Mouse (Mus musculus) cerebral cortex, adult 2 months (tissue): ENCODE measurements around the gene Ceacam1.

Experiments
- WGBS: fragments of 180-500 bp; shearing (Covaris S2); methylation state at CpG from one replicate; pipeline ENCODE4 v1.1.7; 2018; 5-methylcytosine and 5-hydroxymethylcytosine counted together

Gene Ceacam1

GRCm38 (mm10) chr7:25439978-25440815 is 37.2 kb downstream of the Ceacam1 start:
- WGBS = 88% methylated on average over 9 of the region's 9 CpGs

- WGBS = 70% methylated on average over 8 of the region's 8 CpGs
Measured at GRCm38 (mm10) chr7:25439124-25439822, 38.1 kb downstream of the Ceacam1 start.

DNA sequence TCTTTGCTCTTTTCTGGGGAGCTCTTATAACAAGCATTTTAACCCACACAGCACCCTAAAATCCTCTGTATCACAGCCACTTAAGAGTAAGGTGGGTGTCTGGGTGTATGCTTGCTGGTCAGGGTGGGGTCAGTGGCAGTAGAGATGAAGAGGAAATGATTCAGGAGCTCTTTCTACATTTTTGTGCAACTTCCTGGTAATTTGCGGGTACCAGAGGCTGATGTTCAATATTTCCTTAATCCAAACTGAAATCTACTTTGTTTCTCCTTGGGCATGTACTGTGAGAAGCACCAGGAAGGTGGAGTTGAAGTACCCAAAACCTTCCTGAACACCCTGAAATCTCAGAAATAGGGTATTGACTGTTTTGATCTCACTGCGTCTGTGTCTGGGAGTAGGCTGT is 40.7 kb downstream of the Ceacam1 start:
- WGBS = 75% methylated on average over 2 of the region's 2 CpGs

DNA sequence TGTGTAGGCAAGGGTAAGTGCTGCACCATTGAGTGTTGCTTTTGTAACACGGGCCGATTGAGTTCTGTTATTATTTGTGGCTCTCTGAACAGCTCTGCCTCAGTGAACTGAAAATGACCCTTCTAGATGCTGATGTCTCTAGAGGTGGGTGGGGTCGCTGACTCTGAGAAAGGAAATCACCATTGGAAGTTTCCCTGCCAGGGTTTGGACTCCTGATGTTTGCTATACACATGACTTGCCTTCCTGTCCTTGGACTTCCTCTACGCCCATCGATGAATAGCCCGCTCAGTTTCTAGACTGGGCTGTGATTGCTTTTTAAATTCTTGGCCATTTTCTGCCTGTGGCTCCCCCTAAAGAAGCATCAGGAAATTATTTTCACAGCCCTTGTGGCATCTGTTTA is 41.2 kb downstream of the Ceacam1 start:
- WGBS = 76% methylated on average over 6 of the region's 6 CpGs

DNA sequence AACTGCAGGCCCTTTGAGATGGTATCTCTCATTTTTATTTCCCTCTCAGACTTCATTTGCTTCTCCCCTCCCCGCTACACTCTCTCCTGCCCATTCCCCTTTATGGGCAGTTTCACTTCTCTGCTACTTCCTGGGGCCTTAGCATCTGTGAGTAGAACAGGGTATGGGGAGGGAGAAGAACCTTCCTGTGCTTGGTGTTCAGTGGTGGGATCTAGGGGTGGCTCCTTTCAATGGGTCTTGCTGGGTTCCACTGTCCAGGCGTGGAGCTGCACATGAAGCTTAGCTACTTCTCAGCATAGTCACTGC is 41.9 kb downstream of the Ceacam1 start:
- 89% methylated on average over 2 of the region's 2 CpGs for WGBS

DNA sequence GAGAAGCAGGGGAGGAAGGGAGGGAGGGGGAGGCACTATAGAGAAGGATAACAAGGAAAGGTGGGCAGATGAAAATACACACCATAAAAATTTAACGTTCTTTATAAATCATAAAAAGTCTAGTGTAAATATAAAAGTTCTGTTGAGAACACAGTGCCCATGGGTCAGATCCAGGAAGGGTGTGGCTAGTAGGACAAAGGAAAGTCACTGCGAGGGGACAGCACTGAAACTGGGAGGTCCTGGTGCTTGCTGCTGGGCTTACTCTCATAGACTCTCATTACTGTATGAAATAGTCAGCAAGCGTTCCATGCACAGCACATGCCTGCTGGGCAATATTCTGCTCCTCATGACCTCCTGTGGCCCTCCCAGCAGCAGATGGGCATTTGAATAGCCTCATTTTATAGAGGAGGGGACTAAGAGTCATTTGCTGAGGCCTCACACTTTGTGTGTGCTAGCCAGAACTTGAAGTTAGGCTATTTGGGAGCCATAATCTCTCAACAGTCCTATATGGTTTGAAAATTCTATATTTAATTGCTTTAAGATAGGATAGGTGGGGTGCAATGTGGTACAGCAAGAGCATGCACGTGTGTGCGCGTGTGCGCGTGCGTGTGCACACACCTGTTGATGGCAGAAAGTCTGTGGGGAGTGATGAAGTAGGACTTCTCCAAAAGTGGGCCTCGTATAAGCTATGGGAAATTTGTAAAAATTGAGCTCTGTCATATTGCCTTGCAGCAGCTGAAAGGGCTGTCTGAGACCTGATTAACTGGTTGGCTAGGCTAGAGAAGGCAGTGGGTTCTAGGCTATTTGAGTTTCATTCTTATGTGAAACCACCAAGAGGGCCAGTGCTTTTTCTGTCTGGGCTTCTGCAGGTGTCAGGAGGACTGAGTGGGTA is 42.5 kb downstream of the Ceacam1 start:
- 87% methylated on average over 10 of the region's 10 CpGs for WGBS

DNA sequence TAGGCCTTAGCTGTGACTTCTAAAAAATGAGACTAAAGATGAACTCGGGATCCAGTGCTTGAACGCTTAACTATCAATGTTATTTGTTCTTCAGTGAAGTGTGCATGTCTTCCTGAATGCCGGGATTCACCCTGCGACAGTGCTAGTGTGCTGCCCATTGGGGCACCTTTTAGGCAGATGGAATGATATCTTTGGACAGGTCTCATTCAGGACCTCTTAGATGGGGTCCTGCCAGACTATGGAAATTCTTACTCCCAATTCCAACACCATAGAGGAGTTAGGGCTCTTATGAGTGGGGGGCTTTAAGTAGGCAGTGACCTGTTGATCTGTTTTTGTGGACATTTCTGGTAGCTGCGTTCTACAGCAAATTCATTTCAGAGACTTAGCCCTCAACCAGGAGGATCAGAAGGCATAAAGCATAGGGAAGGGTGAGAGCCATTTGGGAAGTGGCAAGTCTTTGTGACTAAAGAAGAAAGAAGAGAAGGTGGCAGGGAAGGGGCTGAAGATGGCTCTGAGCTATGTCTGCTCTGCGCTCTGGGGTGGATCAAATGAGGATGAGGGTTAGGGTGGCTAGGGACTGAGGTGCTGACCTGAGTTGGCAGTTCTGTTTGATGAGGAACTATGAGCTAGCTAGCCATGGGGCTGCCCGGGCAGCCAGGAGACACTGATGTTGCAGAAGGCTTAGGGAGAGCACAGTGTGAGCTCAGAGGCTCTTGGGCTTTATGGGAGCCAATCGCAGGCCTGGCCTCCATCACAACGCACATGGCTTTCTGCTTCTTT is 43.4 kb downstream of the Ceacam1 start:
- WGBS = 88% methylated on average over 9 of the region's 9 CpGs

- 35% methylated on average over 5 of the region's 5 CpGs for WGBS
Measured at GRCm38 (mm10) chr7:25433007-25433541, 44.3 kb downstream of the Ceacam1 start.

DNA sequence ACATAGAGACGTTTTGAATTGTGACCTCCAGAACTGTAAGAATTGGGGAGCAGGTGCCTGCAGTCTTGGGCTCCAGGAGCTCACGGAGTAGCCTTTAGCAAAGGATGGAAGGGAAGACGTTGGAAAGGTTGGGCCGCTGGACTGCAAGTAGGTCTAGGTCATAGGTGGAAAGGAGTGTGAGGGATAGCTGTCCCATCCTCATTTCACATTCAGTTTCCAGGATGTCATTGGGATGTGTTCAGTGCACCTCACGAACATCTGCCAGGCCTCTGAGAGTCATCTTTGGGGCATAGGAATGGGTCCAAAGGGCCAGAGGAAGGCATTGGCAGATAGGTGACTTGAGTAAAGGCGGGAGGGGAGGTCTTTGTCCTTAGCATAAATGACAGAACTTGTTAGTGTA is 45.0 kb downstream of the Ceacam1 start:
- 91% methylated on average over 6 of the region's 6 CpGs for WGBS

DNA sequence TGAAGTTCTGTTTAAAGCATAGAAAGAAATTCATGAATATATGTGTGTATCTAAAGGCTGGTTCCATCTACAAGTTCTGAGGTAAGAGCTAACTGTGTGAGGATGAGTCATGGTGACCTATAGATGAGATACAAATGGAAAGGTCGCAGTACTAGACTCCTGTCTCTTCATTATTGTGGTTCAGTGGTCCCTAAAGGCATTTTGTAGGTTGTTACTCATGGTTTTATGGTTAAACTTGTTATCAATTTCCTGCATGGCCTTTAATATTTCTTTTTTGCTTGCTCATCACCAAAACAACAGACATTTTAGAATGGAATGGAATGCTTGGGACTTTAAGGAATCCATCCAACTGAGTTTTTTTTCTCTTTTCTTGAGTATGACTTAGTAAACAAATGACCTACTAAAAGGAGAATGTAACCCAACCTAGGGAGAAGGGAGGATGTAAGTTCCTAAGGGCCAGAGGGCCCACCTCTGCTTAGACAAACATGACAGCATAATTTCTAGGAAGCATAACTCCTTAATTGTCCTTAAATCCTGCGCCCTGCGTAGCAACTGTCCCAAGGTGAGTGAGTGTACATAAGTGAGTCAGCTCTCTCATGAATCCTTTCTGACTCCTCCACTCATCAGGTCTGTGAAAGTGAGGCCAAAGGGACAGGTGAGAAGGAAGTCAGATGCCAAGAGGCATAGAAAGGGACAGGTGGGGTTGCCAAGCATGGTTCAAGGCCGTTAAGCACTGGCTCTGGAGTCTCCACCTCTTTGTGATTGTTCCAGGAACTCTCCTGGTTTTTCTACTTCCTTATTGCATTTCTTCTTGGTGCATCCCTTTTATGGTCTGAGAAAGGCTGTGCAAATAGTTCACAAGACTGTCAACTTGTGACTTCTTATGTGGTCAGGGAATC is 47.3 kb downstream of the Ceacam1 start:
- 83% methylated on average over 4 of the region's 4 CpGs for whole genome bisulfite sequencing

GRCm38 (mm10) chr7:25428321-25428720 is 49.1 kb downstream of the Ceacam1 start:
- WGBS = 74% methylated on average over 3 of the region's 3 CpGs

GRCm38 (mm10) chr7:25427144-25427543 is 50.3 kb downstream of the Ceacam1 start:
- 89% methylated on average over 5 of the region's 5 CpGs for WGBS

DNA sequence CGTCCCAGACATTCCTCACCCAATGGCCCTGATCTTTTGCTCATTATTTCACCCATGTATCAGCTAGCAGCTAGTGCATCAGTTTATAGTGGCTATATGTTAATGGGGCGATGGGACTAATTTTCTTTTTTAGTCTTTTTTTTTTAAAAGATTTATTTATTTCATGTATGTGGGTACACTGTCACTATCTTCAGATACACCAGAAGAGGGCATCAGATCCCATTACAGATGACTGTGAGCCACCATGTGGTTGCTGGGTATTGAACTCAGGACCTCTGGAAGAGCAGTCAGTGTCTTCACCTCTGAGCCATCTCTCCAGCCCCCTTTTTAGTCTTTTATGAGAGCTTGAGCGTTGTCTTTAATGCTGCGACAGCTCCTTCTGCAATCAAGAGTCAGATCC is 51.0 kb downstream of the Ceacam1 start:
- 93% methylated on average over 4 of the region's 4 CpGs for whole genome bisulfite sequencing

GRCm38 (mm10) chr7:25424429-25424828 is 53.0 kb downstream of the Ceacam1 start:
- WGBS = 31% methylated on average over 4 of the region's 4 CpGs

- 73% methylated on average over 16 of the region's 16 CpGs for WGBS
Measured at GRCm38 (mm10) chr7:25422286-25422841, 55.0 kb downstream of the Ceacam1 start.

- 91% methylated on average over 4 of the region's 4 CpGs for WGBS
Measured at GRCm38 (mm10) chr7:25419943-25420342, 57.5 kb downstream of the Ceacam1 start.

DNA sequence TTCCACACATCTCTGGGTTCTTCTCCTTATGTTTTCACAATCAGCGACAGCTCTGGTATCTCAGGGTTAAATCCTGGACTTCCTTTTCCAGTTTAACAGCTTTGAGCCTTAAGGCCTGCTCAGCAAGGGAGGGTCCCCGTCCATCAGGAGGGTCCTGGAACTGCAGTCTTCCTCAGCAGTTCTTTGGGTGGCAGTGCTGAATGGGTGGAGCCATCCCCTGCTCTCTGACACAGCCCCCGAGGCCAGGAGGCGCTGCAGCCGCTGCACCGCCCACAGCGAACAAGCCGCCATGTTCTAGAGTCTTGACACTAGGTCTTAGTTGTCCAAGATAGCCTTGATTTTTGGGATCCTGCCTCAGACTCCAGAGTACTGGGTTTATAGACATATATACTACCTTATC is 57.9 kb downstream of the Ceacam1 start:
- 86% methylated on average over 8 of the region's 8 CpGs for WGBS

- WGBS = 95% methylated on average over 1 of the region's 1 CpGs
Measured at GRCm38 (mm10) chr7:25417597-25417996, 59.8 kb downstream of the Ceacam1 start.

DNA sequence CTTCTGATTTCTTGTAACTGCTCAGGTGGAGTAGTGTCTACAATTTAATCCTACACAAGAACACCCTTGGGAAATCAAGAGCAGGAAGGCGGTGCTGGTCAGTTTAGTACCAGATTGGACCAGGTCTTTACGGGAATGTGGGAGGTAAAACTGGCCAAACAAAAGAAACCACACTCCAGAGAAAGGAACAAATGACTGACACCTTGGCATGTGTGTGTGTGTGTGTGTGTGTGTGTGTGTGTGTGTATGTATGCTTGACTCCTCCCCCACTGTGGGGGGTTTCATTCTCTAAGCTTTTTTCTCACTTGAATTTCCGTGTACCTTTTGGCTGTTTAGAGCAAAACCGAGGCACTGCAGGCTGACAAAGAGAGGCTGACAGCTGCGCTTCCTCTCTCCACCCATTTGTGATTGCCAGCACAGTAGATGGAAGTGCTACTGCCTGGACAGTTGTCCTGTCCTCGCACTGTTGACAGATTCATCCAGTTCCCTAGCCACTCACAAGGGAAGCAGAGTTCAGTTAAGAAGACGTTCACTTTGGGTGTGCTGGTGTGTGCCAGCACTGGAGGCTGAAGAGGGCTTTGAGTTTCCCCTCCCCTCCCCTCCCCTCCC is 64.5 kb downstream of the Ceacam1 start, which contains the start of gene Cxcl17:
TSS of gene Cxcl17 (minus strand) at position 54 of the 609 bp plus-strand sequence.
- 53% methylated on average over 7 of the region's 7 CpGs for WGBS
